Mouse (Mus musculus) left cerebral cortex, adult 2 months (tissue): ENCODE measurements around the gene Lipa. TPM values are rescaled to one million over a fixed set of nuclear protein-coding genes. Genes with fewer than 3 reads are reported as not detected.

Experiments
- DNase-seq, 2 experiments: peaks; one replicate each; pipeline ENCODE4 v3.0.0; 2021 to 2022; ENCODE audit warnings: low spot score in 2 of 2, mixed read lengths in 1 of 2; ENCODE audit errors: extremely low spot score in 1 of 2
- H3K27ac ChIP-seq: fragments of 200-600 bp; 2 replicates; pipeline ENCODE4 v1.8.1; 2022
- H3K4me3 ChIP-seq: fragments of 200-600 bp; 2 replicates; pipeline ENCODE4 v1.8.1; 2022
- CTCF ChIP-seq: fragments of 200-600 bp; IDR thresholded peaks from 2 replicates; pipeline ENCODE4 v1.8.1; 2022; ENCODE audit warnings: antibody characterized with exemption, mild to moderate bottlenecking, moderate library complexity
- intact Hi-C: fragments of 180-260 bp; cut with DNase I; formaldehyde crosslinking; loops from one replicate; pipeline ENCODE4 v1.15.1; 2025
- long read RNA-seq, 2 experiments: library from polyadenylated mRNA; stranded (forward); transcript quantifications; one replicate each; pipeline ENCODE4 v2.0.0; 2021; ENCODE audit warnings: borderline mapping rate in 2 of 2
- total RNA-seq, 2 experiments: library from RNA; stranded (reverse); gene quantifications; 2 replicates each; pipeline ENCODE4 v1.2.3; 2021

The Lipa gene
- 10 to 100 TPM; 15.3 to 17.5 TPM for total RNA-seq
- long read RNA-seq, experiment 1, transcript Lipa-201 (10 exons, 2,969 nt), result major isoform, 23 of 25 reads
- long read RNA-seq, experiment 1, partial matches to known transcripts, result 0 of 25 reads
- long read RNA-seq, experiment 1, other reads (novel, unspliced or antisense), result 1 of 25 reads
- long read RNA-seq, experiment 2, transcript Lipa-201 (10 exons, 2,969 nt), result major isoform, 15 of 21 reads
- long read RNA-seq, experiment 2, partial matches to known transcripts, result 3 of 21 reads
- long read RNA-seq, experiment 2, other reads (novel, unspliced or antisense), result 1 of 21 reads

DNA sequence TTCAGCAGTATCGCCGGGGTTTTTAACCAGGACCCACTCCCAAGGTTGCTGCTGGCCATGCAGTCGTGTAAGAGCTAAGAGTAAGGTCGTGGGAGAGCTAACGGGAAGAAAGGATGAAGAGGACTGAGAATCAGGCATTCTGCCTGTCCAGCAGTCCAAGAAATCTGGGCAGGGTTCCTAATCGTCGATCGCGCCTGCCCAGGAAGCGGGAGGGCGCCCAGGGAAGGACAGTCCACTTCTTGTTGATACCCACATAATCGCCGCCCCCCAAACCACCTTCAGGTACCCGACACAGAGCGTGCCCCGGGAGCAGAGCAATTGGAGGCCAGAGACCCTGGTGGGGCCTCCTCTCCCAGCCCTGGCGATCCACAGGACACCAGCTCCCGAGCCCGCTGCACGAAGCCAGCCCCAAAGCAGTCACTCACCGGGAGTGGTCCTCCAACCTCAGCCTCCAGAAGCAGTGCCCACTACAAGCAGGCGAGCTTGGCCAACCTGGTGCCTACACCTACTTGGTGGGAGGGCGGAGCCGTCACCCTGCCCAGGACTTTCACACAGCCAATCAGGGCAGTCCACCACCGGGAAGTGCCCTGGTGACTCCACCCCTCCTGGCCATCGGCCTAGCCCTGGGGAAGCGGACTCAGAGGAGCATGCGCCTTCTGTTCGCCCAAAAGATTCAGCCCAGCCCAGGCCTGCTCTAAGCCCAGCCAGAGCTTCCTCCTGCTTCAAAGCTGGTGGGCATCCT lies at the start of gene Lipa:
Gene Lipa, minus strand, starts transcription at position 534 of the 742 bp plus-strand sequence.
- no peak for TF ChIP-seq CTCF
- H3K27ac ChIP-seq, result peak within 1 kb of the TSS; percentile 83
- intact Hi-C loops, result no loop called here
- peak; percentile 90 to 91 for DNase-seq
- H3K4me3 ChIP-seq, result peak within 1 kb of the TSS; percentile 78

DNA sequence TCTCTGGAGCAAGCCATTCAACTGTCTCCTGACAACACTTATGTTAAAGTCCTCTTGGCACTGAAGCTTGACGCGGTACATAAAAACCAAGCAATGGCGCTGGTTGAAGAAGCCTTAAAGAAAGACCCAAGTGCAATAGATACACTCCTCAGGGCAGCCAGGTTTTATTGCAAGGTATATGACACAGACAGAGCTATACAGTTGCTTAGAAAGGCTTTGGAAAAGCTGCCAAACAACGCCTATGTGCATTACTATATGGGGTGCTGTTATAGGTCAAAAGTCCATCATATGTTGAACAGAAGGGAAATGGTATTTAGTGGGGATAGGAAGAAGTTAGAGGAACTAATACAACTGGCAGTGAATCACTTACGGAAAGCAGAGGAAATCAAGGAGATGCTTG lies 46.4 kb upstream of the Lipa start:
- H3K4me3 ChIP-seq, result no peak overlapping the region
- no peak overlapping the region for H3K27ac ChIP-seq
- TF ChIP-seq CTCF, result no peak
- intact Hi-C loops, result no loop called here
- no peak for DNase-seq

DNA sequence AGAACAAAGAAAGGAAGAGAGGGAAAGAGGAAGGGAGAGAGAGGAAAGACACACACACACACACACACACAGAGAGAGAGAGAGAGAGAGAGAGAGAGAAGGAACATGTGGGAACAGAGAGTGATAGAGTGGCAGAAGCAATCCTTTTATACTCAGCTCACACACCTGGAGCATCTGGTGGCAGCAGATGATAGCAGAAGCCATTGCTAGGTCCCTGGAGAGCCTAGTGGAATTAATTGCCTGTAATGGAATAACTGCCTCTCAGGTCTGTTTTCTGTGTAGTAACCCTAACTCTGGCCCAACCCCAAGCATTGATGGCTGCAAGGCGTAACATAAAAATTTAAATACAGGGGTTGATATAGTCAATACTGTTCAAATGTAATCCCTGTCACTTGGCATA lies 43.8 kb upstream of the Lipa start:
- Histone ChIP-seq H3K27ac (no peak overlapping the region), H3K4me3 (no peak overlapping the region)
- TF ChIP-seq CTCF, result no peak
- DNase-seq, result no peak
- intact Hi-C loops, result no loop called here

DNA sequence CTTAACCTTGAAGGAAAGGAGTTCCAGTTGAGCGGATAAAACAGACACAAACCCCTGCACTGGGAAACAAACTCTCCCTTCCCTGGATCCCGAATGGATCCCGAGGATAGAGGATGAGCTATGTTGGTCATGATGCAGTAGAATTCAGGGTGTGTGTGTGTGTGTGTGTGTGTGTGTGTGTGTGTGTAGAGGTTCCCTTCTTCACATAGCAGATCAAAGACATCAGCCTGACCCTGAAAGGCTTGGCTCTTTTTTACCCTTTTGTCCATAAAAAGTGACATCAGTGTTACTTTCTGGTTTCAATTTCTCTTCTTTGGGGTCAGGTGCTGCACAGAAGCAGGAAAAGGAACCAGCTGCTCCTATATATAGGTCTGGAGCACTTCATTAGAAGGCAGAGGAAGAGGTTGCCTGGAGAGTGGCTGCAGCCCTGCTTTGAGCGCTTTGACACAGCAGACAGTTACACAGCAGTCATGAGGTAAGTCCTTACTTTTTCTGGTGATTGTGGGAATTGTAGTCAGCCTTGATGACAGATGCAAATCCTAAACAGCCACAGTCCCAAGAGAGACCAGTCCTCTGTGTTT lies 42.7 kb upstream of the Lipa start:
- intact Hi-C loops, result no loop called here
- no peak overlapping the region for H3K4me3 ChIP-seq
- no peak for DNase-seq
- no peak for TF ChIP-seq CTCF
- H3K27ac ChIP-seq, result no peak overlapping the region

DNA sequence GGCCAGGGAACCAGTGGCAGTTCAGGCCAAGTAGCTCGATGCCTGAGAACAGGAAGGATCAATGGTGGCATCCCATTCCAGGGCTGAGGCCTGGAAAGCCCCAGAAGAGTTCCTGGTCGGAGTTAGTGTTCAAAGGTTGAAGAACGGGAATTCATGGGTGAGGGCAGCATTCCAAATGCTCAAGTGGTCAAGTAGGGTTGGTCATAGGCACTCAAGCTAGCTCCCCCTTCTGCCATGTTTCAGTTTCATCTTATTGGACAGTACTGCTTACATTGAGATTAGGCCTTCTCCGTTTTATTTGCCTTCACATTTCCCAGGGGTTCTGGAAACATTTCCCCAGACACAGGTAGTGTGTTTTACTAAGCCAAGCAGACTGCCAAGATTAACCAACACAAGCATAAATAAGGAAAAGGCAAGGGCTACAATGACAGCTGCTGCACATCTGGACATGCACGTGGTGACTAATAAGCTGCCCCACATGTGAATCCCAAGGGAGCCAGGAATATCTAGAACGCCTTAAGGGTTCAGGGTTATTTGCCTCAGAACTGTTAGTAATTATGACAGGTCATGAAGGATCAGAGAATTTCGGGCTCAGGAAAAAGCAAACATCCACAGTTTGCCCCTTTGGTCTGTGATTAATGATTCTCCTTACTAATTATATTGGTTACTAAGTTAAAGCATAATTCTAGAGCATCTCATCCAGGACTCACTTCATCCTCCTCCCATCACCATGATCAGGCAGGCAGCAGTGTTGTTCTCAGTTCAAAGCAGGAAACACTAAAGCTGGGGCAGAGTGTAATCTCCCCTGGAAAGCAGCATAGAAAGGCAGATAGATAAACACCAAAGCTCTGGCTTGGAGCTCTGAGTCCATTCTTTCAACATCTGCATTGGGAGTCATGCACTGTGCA lies 42.0 kb upstream of the Lipa start:
- no peak for DNase-seq
- no peak overlapping the region for H3K27ac ChIP-seq
- no peak overlapping the region for H3K4me3 ChIP-seq
- intact Hi-C loops, result no loop called here
- no peak for TF ChIP-seq CTCF

DNA sequence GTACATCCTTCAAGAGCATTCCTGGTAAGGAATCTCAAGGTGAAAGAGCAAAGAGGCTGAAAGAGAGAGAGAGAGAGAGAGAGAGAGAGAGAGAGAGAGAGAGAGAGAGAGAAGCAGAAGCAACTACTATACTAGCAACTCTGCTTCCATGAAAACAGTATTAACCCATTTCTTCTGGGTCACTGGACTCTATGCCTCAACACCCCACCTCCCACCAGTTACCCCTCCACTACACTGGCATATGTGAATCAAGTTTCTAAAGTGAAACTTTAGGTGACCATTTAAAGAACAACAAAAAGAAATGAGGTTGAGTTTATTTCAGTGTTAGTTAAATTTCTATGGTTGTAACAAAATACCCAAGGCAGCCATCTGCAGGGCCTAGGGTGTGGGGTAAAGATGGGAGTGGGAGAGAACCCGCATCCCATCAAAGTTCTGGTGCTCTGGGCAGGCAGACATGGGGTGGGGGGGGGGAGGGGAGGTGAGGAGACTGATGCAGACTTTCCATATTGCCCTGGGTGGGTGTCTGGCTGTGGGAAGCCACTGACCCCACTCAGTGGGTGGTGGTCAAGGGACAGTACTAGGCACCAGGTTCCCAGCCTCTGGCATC lies 39.0 kb upstream of the Lipa start:
- no peak for TF ChIP-seq CTCF

DNA sequence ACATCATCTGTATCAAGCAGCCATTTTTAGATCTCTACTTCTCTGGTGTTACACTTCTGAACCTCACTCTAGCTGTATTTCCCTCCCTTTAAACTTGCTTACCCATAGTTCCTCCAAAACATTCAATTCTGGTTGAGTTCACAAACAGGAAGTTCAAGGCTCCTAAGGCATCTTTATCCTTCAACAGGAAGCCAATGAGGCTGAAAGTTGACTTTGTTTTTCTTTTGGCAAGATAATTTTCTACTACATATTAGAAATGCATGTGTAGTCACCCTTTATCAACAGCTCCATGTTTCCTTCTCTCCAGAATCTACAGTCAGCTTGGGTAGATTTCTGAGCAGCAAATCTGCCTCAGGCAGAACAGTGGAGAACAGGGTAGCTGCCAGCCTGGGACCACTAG lies 35.3 kb upstream of the Lipa start:
- intact Hi-C loops, result no loop called here

More for the DNA sequence above, 39.0 kb upstream of the Lipa start:
- Histone ChIP-seq H3K4me3 (no peak overlapping the region), H3K27ac (no peak overlapping the region)
- intact Hi-C loops, result no loop called here
- DNase-seq, result no peak

DNA sequence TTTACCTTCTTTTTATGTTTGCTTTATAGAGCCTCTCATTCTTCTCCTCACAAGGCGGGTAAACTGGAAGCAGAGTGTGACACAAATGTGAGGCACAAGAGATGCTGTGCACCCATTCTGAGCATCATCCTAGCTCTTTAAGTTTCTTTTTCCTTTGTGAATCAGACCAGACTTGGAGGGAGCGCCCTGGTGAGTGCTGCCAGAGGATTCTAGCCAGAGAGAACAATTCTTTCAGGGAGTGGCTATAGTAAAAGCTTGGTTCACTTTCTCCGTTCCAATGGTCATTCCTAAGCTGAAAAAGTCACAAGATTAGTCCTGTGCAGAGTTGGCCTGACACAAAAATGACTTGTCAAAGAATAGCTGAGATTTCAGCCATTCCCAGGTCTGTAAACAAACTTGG lies 29.3 kb upstream of the Lipa start:
- H3K4me3 ChIP-seq, result no peak overlapping the region
- no peak overlapping the region for H3K27ac ChIP-seq
- intact Hi-C loops, result no loop called here
- DNase-seq, result no peak
- TF ChIP-seq CTCF, result no peak

More for the DNA sequence above, 35.3 kb upstream of the Lipa start:
- H3K27ac ChIP-seq, result no peak overlapping the region
- H3K4me3 ChIP-seq, result no peak overlapping the region
- TF ChIP-seq CTCF, result no peak
- DNase-seq, result no peak

DNA sequence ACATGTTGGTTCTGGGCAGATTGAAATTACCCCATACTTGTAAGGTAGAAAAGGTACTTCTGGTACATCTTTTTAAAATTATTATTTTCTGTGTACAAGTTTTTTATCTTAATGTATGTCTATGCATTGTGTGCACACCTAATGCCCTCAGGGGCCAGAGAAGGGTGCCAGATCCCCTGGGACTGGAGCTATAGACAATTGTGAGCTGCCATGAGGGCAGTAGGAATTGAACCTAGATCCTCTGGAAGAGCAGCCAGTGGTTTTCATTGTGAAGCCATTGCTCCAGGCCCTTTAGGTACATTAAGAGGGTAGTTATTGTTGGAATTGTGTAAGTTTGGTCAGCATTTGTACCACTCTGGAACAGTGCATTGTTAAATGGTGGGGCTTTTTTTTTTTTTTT lies 26.8 kb upstream of the Lipa start:
- no peak overlapping the region for H3K27ac ChIP-seq
- no peak overlapping the region for H3K4me3 ChIP-seq
- no peak for TF ChIP-seq CTCF
- intact Hi-C loops, result no loop called here
- DNase-seq, result no peak

DNA sequence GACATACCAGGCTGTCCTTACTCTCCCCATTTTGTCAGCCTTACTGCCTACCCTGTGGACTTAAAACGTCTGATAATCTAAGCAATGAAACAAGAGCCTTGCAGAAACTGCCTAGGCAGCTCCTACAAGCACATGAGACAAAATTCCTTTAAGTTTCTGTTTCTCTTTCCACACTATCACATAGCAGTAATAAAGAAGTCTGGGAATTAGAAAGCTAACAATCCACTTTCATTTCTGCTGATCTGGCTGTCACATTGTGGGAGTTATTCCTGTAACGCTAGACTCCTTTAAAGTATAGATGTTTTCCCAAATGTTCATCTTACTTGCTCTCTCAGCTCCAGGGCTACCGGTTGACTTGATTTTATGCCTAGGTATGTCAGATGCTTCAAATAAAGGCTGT lies 26.2 kb upstream of the Lipa start:
- H3K4me3 ChIP-seq, result no peak overlapping the region
- no peak for TF ChIP-seq CTCF
- DNase-seq, result no peak
- peak overlapping the region; percentile 40 for H3K27ac ChIP-seq
- intact Hi-C loops, result no loop called here

DNA sequence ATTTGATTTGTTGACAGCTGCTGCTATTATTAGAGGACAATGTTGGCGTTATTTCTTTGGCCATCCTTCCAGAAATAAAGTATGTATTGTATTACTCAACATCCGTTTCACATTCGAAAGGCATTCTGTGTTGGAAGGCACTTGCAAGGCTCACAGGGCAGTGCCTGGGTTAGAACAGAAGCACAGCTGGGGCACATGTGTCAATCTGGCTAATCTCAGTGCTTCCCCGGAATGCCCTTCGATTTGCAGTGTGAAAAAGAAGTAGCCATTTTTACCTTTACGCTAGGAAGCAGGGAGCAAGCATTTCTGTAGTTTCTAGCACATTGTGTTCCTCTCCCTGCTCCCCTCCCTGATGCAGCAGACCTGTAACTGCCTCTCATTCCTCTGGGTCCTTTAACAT lies 25.7 kb upstream of the Lipa start:
- TF ChIP-seq CTCF, result no peak
- no peak overlapping the region for H3K4me3 ChIP-seq
- intact Hi-C loops, result no loop called here
- peak overlapping the region; percentile 40 for H3K27ac ChIP-seq
- no peak for DNase-seq
